Mouse (Mus musculus) hindbrain, embryonic 11.5 days (tissue): ENCODE data around the gene Gm9507. TPM values are rescaled to one million over a fixed set of nuclear protein-coding genes. Genes with fewer than 3 reads are reported as not detected.

Experiments
- ATAC-seq: fragments of 200-750 bp; cut with Nextera tagmentation; 2 replicates; pipeline ENCODE4 v1.8.0; 2017; ENCODE audit warnings: mild to moderate bottlenecking, moderate TSS enrichment, moderate library complexity; ENCODE audit not compliant: low FRiP score
- DNase-seq: peaks from one replicate; pipeline ENCODE4 v3.0.0-alpha.2; 2015; ENCODE audit warnings: low spot score
- H3K27ac ChIP-seq: fragments of 300-500 bp; sonication (generic); 2 replicates; pipeline ENCODE4 v1.5.1; 2014; ENCODE audit warnings: mild to moderate bottlenecking, low read depth, low read length
- H3K27me3 ChIP-seq: fragments of 300-500 bp; sonication (generic); 2 replicates; pipeline ENCODE4 v1.6.1; 2014; ENCODE audit warnings: mild to moderate bottlenecking, low read length, moderate library complexity, mixed read lengths; ENCODE audit not compliant: control insufficient read depth, insufficient read depth
- H3K36me3 ChIP-seq: fragments of 300-500 bp; sonication (generic); 2 replicates; pipeline ENCODE4 v1.6.1; 2014; ENCODE audit warnings: mild to moderate bottlenecking, low read length, moderate library complexity, mixed read lengths; ENCODE audit not compliant: control insufficient read depth, insufficient read depth
- H3K4me1 ChIP-seq: fragments of 300-500 bp; sonication (generic); replicated peaks from 2 replicates; pipeline ENCODE4 v1.6.1; 2014; ENCODE audit warnings: low read length, mixed read lengths; ENCODE audit not compliant: control insufficient read depth, insufficient read depth
- H3K4me2 ChIP-seq: fragments of 300-500 bp; sonication (generic); replicated peaks from 2 replicates; pipeline ENCODE4 v1.6.1; 2014; ENCODE audit warnings: mild to moderate bottlenecking, low read depth, low read length
- H3K4me3 ChIP-seq: fragments of 300-500 bp; sonication (generic); 2 replicates; pipeline ENCODE4 v1.5.1; 2014; ENCODE audit warnings: low read depth, low read length
- H3K9ac ChIP-seq: fragments of 300-500 bp; sonication (generic); 2 replicates; pipeline ENCODE4 v1.6.1; 2014; ENCODE audit warnings: low read depth, low read length
- H3K9me3 ChIP-seq: fragments of 300-500 bp; sonication (generic); 2 replicates; pipeline ENCODE4 v1.6.1; 2016; ENCODE audit warnings: low read length; ENCODE audit not compliant: control insufficient read depth
- WGBS: fragments of 180-500 bp; shearing (Covaris S2); extraction: QIAGEN DNeasy Blood & Tissue Kit; methylation state at CpG from one replicate; pipeline ENCODE4 v1.1.7; 2014; 5-methylcytosine and 5-hydroxymethylcytosine counted together
- polyA plus RNA-seq: library from polyadenylated mRNA; unstranded; fragments of >200 nt; fragmentation: Nextera tagmentation; extraction: Ambion mirVana; gene quantifications from 2 replicates; pipeline ENCODE4 v1.2.1, GENCODE M21; 2014

The Gm9507 gene
- not detected in 2 replicates for polyA plus RNA-seq

DNA sequence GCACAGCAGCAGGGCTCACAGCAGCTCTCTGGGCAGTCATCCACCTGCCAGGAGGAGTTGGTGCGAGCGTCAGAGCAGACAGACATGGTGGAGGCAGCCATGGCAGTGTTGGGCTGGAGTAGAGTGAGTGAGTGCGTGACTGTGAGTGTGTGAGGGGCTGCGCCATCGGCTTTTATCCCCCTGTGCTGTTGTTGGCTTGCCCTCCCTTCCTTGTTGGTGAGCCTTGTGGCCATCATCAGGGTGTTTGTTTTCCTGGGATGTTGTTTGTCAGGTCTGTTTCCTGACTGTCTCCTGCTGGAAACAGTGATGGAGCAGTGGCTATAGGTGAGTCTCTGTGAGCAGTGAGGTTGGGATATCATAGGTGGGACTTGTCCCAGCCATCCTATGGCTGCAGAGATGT lies at the start of gene Gm9507:
TSS of gene Gm9507 (minus strand) at position 101 of the 400 bp plus-strand sequence.
- WGBS, result 77% methylated on average over 5 of the region's 5 CpGs
- Histone ChIP-seq H3K4me3 (no peak within 1 kb of the TSS), H3K27me3 (no peaks in the 10 kb centered on the region), H3K9me3 (no peaks in the 10 kb centered on the region), H3K27ac (no peak within 1 kb of the TSS), H3K4me2 (no peak within 1 kb of the TSS), H3K9ac (no peak within 1 kb of the TSS), H3K4me1 (no peaks in the 10 kb centered on the region), H3K36me3 (no peaks in the 10 kb centered on the region)
- DNase-seq (no peak), ATAC-seq (no peak)

GRCm38 (mm10) chr10:77852559-77852958 lies 40.9 kb upstream of the Gm9507 start, which contains the start of gene Gm10318:
Gene Gm10318, plus strand, starts transcription at chr10:77852859.
- Histone ChIP-seq H3K9me3 (no peaks in the 10 kb centered on the region; the same call in 1 of the 2 replicates), H3K4me1 (no peaks in the 10 kb centered on the region), H3K27me3 (no peaks in the 10 kb centered on the region), H3K4me3 (no peak within 1 kb of the TSS), H3K27ac (no peak within 1 kb of the TSS), H3K36me3 (no peaks in the 10 kb centered on the region), H3K9ac (no peak within 1 kb of the TSS), H3K4me2 (no peak within 1 kb of the TSS)
- DNase-seq (no peak), ATAC-seq (no peak)
- 80% methylated on average over 4 of the region's 9 CpGs for WGBS

GRCm38 (mm10) chr10:77847538-77847937 lies 35.9 kb upstream of the Gm9507 start:
- Histone ChIP-seq H3K4me1 (no peaks in the 10 kb centered on the region), H3K4me2 (no peak overlapping the region), H3K9ac (no peak overlapping the region), H3K9me3 (peaks cover 3% of the 10 kb centered on the region; the same call in 1 of the 2 replicates), H3K27me3 (no peaks in the 10 kb centered on the region), H3K27ac (no peak overlapping the region), H3K36me3 (no peaks in the 10 kb centered on the region), H3K4me3 (no peak overlapping the region)
- 89% methylated on average over 2 of the region's 2 CpGs for WGBS
- ATAC-seq (no peak), DNase-seq (no peak)

GRCm38 (mm10) chr10:77846961-77847360 lies 35.3 kb upstream of the Gm9507 start:
- Histone ChIP-seq H3K9me3 (peaks cover 3% of the 10 kb centered on the region; the same call in 1 of the 2 replicates), H3K4me1 (no peaks in the 10 kb centered on the region), H3K27ac (no peak overlapping the region), H3K9ac (no peak overlapping the region), H3K27me3 (no peaks in the 10 kb centered on the region), H3K4me3 (no peak overlapping the region), H3K4me2 (no peak overlapping the region), H3K36me3 (no peaks in the 10 kb centered on the region)
- ATAC-seq (no peak), DNase-seq (no peak)
- 11% methylated on average over 2 of the region's 2 CpGs for WGBS

DNA sequence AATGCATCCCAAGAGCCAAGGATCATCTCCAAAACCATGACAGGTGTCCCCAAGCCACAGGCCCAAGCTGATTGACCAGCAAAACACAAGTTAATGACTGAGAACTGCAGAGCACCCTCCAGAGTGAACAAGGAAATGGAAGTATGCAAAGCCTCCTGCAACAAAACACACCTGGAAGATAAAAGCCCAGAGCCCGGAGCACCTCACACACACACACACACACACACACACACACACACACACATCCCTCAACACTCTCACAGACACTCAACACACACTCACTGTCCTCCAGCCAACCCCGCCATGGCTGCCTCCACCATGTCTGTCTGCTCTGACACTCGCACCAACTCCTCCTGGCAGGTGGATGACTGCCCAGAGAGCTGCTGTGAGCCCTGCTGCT lies 34.9 kb upstream of the Gm9507 start, which contains the start of gene Gm36176:
TSS of gene Gm36176 (plus strand) at position 301 of the 400 bp plus-strand sequence.
- Histone ChIP-seq H3K9ac (no peak within 1 kb of the TSS), H3K4me1 (no peaks in the 10 kb centered on the region), H3K4me2 (no peak within 1 kb of the TSS), H3K36me3 (no peaks in the 10 kb centered on the region), H3K27me3 (no peaks in the 10 kb centered on the region), H3K9me3 (peaks cover 3% of the 10 kb centered on the region; the same call in 1 of the 2 replicates), H3K4me3 (no peak within 1 kb of the TSS), H3K27ac (no peak within 1 kb of the TSS)
- 61% methylated on average over 3 of the region's 3 CpGs for WGBS
- ATAC-seq (no peak), DNase-seq (no peak)

- Histone ChIP-seq H3K36me3 (no peaks in the 10 kb centered on the region), H3K4me2 (no peak overlapping the region), H3K27me3 (no peaks in the 10 kb centered on the region), H3K27ac (no peak overlapping the region), H3K4me1 (no peaks in the 10 kb centered on the region), H3K9me3 (0 out of 2 replicates have a peak, but pooled peaks cover 3% of the 10 kb centered on the region), H3K9ac (no peak overlapping the region), H3K4me3 (no peak overlapping the region)
- WGBS, result 76% methylated on average over 6 of the region's 6 CpGs
- ATAC-seq (no peak), DNase-seq (no peak)
Observed at GRCm38 (mm10) chr10:77839006-77839405, 27.4 kb upstream of the Gm9507 start.

- Histone ChIP-seq H3K27ac (no peak within 1 kb of the TSS), H3K4me1 (no peaks in the 10 kb centered on the region), H3K4me2 (no peak within 1 kb of the TSS), H3K9me3 (no peaks in the 10 kb centered on the region), H3K27me3 (no peaks in the 10 kb centered on the region), H3K36me3 (no peaks in the 10 kb centered on the region), H3K4me3 (no peak within 1 kb of the TSS), H3K9ac (no peak within 1 kb of the TSS)
- DNase-seq (no peak), ATAC-seq (no peak)
- WGBS, result 69% methylated on average over 9 of the region's 9 CpGs
Observed at GRCm38 (mm10) chr10:77835647-77836046, 24.0 kb upstream of the Gm9507 start, which contains the start of gene Krtap10-10. Gene Krtap10-10, plus strand, starts transcription at chr10:77835947.

- Histone ChIP-seq H3K9ac (no peak within 1 kb of the TSS), H3K4me3 (no peak within 1 kb of the TSS), H3K4me2 (no peak within 1 kb of the TSS), H3K36me3 (no peaks in the 10 kb centered on the region), H3K4me1 (no peaks in the 10 kb centered on the region), H3K9me3 (no peaks in the 10 kb centered on the region), H3K27me3 (no peaks in the 10 kb centered on the region), H3K27ac (no peak within 1 kb of the TSS)
- DNase-seq (no peak), ATAC-seq (no peak)
- 74% methylated on average over 6 of the region's 6 CpGs for WGBS
Observed at GRCm38 (mm10) chr10:77826951-77827350, 15.3 kb upstream of the Gm9507 start, which contains the start of gene Krtap10-4. Gene Krtap10-4, minus strand, starts transcription at chr10:77827095.

- H3K9me3 ChIP-seq, result no peaks in the 10 kb centered on the region
- DNase-seq, result no peak
- 43% methylated on average over 4 of the region's 4 CpGs for WGBS
Observed at GRCm38 (mm10) chr10:77819203-77819602, 7.6 kb upstream of the Gm9507 start.

More at GRCm38 (mm10) chr10:77819203-77819602, 7.6 kb upstream of the Gm9507 start:
- no peak overlapping the region for H3K4me2 ChIP-seq
- H3K9ac ChIP-seq, result no peak overlapping the region
- no peaks in the 10 kb centered on the region for H3K27me3 ChIP-seq
- no peak overlapping the region for H3K27ac ChIP-seq
- no peak overlapping the region for H3K4me3 ChIP-seq
- H3K36me3 ChIP-seq, result no peaks in the 10 kb centered on the region
- no peaks in the 10 kb centered on the region for H3K4me1 ChIP-seq
- ATAC-seq, result no peak
